Mouse (Mus musculus): ENCODE data around the gene Bcl2a1d.
"Not testable (repeated sequence)": the region's sequence is repeated elsewhere in the genome, so short reads cannot be mapped to it uniquely, and the experiment has no call there.

GRCm38 (mm10) chr9:88746687-88747086 lies 15.0 kb upstream of the Bcl2a1d start:
- TF ChIP-seq CTCF (IDR thresholded peaks at IDR 0.05; ENCODE audit: extremely low read depth, insufficient read length, insufficient replicate concordance, low read depth, low read length); POLR2A (IDR thresholded peaks at IDR 0.05; ENCODE audit: low read depth, low read length): not testable (repeated sequence)
